Mouse (Mus musculus) kidney, embryonic 15.5 days (tissue): ENCODE results near the gene Fam83d. TPM values are rescaled to one million over a fixed set of nuclear protein-coding genes. Genes with fewer than 3 reads are reported as not detected.
A peak's percentile ranks its signal among the peaks of the same experiment; 100 is the strongest.

ENCODE experiments used
- ATAC-seq: fragments of 200-750 bp; cut with Nextera tagmentation; replicated peaks from 2 replicates; pipeline ENCODE4 v1.8.0; 2017; ENCODE audit warnings: moderate TSS enrichment; ENCODE audit not compliant: low FRiP score
- H3K27ac ChIP-seq: fragments of 300-500 bp; sonication (generic); 2 replicates; pipeline ENCODE4 v1.5.1; 2015; ENCODE audit warnings: mild to moderate bottlenecking, inconsistent platforms
- H3K27me3 ChIP-seq: fragments of 300-500 bp; sonication (generic); 2 replicates; pipeline ENCODE4 v1.6.1; 2015; ENCODE audit warnings: inconsistent platforms
- H3K36me3 ChIP-seq: fragments of 300-500 bp; sonication (generic); 2 replicates; pipeline ENCODE4 v1.6.1; 2015; ENCODE audit warnings: inconsistent platforms
- H3K4me1 ChIP-seq: fragments of 300-500 bp; sonication (generic); 2 replicates; pipeline ENCODE4 v1.6.1; 2015; ENCODE audit warnings: inconsistent platforms
- H3K4me2 ChIP-seq: fragments of 300-500 bp; sonication (generic); 2 replicates; pipeline ENCODE4 v1.6.1; 2015; ENCODE audit warnings: moderate library complexity, mild to moderate bottlenecking, inconsistent platforms
- H3K4me3 ChIP-seq: fragments of 300-500 bp; sonication (generic); replicated peaks from 2 replicates; pipeline ENCODE4 v1.5.1; 2015; ENCODE audit warnings: mild to moderate bottlenecking, inconsistent platforms
- H3K9ac ChIP-seq: fragments of 300-500 bp; sonication (generic); 2 replicates; pipeline ENCODE4 v1.6.1; 2015; ENCODE audit warnings: mild to moderate bottlenecking, inconsistent platforms
- H3K9me3 ChIP-seq: fragments of 300-500 bp; sonication (generic); replicated peaks from 2 replicates; pipeline ENCODE4 v1.6.1; 2016; ENCODE audit warnings: inconsistent platforms
- WGBS: fragments of 180-500 bp; shearing (Covaris S2); methylation state at CpG from one replicate; pipeline ENCODE4 v1.1.7; 2015; ENCODE audit warnings: mixed read lengths; 5-methylcytosine and 5-hydroxymethylcytosine counted together
- polyA plus RNA-seq: library from polyadenylated mRNA; unstranded; fragments of >200 nt; fragmentation: Nextera tagmentation; extraction: Ambion mirVana; gene quantifications from 2 replicates; pipeline ENCODE4 v1.2.1, GENCODE M21; 2015

Fam83d gene
- polyA plus RNA-seq: 50.7 and 51.8 TPM in 2 replicates

DNA sequence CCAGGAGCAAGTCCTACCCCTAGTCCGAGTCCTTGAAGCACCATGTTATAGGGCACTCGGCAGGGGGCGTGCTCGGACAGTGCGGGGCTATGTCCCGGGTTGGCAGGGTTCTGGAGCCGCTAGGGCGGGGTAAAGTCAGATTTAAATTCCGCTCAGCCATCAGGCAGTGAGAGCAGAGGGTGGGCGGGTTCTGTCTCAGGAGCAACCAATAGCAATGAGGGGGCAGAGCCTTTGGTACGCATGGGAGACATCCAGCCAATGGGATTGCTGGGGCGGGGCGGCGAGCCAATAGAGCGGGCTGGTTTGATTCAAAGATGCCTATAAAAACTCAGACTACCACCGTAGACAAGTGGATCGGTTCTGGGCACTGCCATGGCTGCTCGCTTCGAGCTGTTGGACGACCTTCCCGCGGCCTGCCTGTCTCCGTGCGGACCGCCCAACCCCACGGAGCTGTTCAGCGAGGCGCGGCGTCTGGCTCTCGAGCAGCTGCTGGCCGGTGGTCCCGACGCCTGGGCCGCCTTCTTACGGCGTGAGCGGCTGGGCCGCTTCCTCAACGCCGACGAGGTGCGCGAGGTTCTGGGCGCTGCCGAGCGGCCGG lies at the start of gene Fam83d:
Gene Fam83d (plus strand): TSS at position 352 of the 598 bp plus-strand sequence.
- peaks cover 51% of the 10 kb centered on the region for H3K4me1 ChIP-seq
- WGBS: under 1% methylated on average over 48 of the region's 48 CpGs

DNA sequence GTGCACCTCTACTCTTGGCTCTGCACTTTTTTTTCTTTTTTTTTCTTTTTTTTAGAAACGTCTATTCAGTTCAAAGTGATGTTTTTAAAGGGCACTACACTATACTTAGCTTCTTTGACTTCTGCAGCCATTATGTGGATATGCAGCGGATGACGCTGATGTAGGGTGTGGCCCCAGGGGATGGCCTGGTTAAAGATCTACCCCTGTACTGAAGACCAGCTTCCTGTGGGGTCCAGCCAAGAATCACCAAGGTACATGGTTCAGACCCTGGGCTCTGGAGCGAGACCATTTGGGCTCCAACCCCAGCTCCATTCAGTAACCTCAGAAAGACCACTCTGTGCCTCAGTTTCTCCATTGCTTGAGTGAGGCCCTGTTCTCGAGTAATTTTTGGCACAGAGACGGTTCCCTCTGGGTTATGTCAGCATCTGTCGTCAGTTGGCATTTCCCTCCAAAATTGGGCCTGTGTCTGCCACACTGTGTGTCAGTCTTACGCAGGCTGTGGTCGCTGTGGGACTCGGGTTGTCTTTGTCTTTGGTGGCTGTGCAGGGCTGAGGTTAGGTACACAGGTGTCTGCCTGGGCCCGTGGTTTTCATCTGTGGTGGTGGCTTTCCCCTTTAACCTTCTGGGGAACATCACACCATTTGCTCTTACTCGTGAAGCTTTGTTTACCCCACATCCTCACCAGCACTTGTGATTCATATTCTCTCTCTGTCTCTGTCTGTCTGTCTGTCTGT lies 48.9 kb upstream of the Fam83d start:
- 0 out of 2 replicates have a peak, but pooled peaks have one; percentile 19 for ATAC-seq
- Histone ChIP-seq H3K4me3 (no peak overlapping the region), H3K9ac (no peak overlapping the region), H3K4me1 (peaks cover 13% of the 10 kb centered on the region; the same call in 1 of the 2 replicates), H3K9me3 (no peaks in the 10 kb centered on the region), H3K36me3 (no peaks in the 10 kb centered on the region), H3K4me2 (no peak overlapping the region), H3K27ac (no peak overlapping the region), H3K27me3 (no peaks in the 10 kb centered on the region)
- WGBS: 81% methylated on average over 12 of the region's 12 CpGs

More for the DNA sequence above, at the start of gene Fam83d:
- Histone ChIP-seq H3K27ac (peak within 1 kb of the TSS; percentile 70), H3K4me2 (peak within 1 kb of the TSS; percentile 83), H3K36me3 (peaks cover 5% of the 10 kb centered on the region; the same call in 1 of the 2 replicates), H3K4me3 (peak within 1 kb of the TSS; percentile 62), H3K27me3 (no peaks in the 10 kb centered on the region), H3K9me3 (no peaks in the 10 kb centered on the region), H3K9ac (peak within 1 kb of the TSS; percentile 54)
- ATAC-seq: peak; percentile 98

DNA sequence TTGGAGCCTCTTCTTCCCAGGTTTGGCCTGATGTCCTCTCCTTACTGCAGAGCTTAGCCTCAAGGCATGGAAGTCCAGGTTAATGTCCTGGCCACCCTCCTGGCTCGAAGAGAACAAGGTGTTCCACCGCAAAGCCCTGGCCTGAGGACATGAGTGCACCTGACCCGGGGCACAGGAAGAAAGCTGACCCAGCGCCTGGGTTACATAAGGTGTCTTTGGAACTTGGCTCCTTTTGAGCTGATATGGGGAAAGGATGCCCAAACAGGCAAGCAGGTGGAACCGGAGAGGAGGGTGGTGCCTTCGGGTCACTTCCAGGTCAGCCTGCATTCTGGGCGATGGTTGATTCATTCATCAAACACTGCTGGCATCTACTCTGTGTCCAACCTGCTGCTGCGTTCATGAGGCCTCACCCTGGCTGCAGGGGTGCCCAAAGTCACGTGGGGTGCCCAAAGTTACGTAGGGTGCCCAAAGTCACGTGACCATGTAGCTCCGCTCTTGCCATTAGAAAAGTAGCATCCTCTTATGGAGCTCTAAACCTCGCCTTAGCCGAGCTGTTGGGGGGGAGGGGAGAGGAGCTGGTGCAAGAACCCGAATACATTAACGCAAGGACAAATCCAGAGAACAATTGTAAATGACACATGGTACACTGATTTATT lies 47.0 kb upstream of the Fam83d start:
- Histone ChIP-seq H3K4me1 (peaks cover 13% of the 10 kb centered on the region; the same call in 1 of the 2 replicates), H3K27me3 (no peaks in the 10 kb centered on the region), H3K4me2 (no peak overlapping the region), H3K4me3 (no peak overlapping the region), H3K27ac (no peak overlapping the region), H3K9ac (no peak overlapping the region), H3K9me3 (no peaks in the 10 kb centered on the region), H3K36me3 (no peaks in the 10 kb centered on the region)
- WGBS: 76% methylated on average over 16 of the region's 16 CpGs
- no peak for ATAC-seq

DNA sequence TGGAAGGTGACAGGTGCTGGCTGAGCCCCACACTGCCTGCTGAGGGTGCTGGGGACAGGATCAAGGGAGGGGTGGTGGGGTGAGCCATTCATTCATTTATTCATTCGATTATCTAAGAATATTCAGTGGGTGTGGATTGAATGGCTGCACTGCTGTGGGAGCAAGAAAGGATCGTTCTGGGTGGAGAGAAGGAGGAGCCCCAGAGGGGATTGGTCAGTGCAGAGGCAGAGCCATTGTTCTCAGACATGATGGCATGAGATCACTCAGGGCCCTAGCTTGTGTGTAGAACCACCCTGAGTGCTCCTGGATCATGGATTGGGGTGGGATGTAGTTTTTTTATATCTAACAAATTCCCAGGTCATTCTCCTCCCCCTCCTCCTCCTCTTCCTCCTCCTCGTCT lies 46.4 kb upstream of the Fam83d start:
- Histone ChIP-seq H3K27me3 (no peaks in the 10 kb centered on the region), H3K36me3 (no peaks in the 10 kb centered on the region), H3K4me3 (no peak overlapping the region), H3K9me3 (no peaks in the 10 kb centered on the region), H3K4me2 (no peak overlapping the region), H3K9ac (no peak overlapping the region), H3K27ac (peak overlapping the region; percentile 45; the same call in 1 of the 2 replicates), H3K4me1 (peaks cover 8% of the 10 kb centered on the region; the same call in 1 of the 2 replicates)
- WGBS: 64% methylated on average over 3 of the region's 3 CpGs
- ATAC-seq: no peak

DNA sequence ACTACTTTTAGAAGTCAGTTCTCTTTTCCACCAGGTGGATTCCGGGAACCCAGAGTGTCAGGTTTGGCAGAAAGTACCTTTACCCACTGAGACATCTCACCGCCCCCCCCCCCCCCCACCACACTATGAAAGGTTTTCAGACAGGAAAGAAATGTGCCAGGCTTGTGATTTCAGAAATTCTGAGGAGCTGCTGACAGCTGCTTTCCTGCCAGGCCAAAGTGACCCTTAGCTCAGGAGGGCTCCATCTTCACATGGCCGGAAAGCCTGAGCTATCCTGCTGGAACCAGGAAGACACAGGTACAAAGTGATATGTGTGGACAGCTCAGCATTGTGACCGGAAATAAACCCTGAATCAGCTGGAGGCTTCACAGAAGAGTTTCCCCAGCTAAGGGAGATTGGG lies 45.8 kb upstream of the Fam83d start:
- H3K4me1 ChIP-seq: peaks cover 8% of the 10 kb centered on the region; the same call in 1 of the 2 replicates
- H3K4me2 ChIP-seq: no peak overlapping the region
- no peaks in the 10 kb centered on the region for H3K9me3 ChIP-seq
- ATAC-seq: no peak
- H3K36me3 ChIP-seq: no peaks in the 10 kb centered on the region
- no peak overlapping the region for H3K4me3 ChIP-seq
- H3K27me3 ChIP-seq: no peaks in the 10 kb centered on the region
- no peak overlapping the region; the same call in 1 of the 2 replicates for H3K27ac ChIP-seq
- 67% methylated on average over 4 of the region's 4 CpGs for WGBS
- H3K9ac ChIP-seq: no peak overlapping the region

DNA sequence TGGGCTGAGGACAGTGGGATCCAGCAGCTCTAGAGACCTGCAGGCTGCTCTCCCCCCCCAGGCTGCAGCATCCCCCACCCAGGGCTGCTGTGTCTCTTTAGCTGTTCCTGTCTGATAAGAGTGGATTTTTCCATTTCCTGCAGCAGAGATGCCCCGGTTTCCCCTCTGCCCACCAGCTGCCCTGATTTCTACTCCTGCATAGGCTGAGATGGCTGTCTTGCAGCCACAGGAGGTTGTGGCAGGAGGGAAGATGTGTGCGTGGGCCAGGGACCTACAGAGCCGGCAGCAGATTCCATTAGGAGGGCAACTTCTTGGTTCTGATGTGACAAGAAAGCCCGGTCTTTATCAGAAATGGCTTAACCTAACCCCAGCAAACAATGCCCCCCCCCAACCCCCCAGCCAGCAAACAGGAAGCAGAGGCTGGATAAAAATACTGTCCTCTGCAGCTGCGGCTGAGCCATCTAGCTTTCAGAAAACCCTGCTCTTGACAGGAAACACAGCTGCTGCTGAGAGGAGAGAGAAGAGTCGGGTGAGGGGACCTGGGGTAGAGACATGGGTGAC lies 44.8 kb upstream of the Fam83d start:
- Histone ChIP-seq H3K27ac (peak overlapping the region; percentile 70), H3K9me3 (no peaks in the 10 kb centered on the region)
- WGBS: 50% methylated on average over 6 of the region's 6 CpGs

DNA sequence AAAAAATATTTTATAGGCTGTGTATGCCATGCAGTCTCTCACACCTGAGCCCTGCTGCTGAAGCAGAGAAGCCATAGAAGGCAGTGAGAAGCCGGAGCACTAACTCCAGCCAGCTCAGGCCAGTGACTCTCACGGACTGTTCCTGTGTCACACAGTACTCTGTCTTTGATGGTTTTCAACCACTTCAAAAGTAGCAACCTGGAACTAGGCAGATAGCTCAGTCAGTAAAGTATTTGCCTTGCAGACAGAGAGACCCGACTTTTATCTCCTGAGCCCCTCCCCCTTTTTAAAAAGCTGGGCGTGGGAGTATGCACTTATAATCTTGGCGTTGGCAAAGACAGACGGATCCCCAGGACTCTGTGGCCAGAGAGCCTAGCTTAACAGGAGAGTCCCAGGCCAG lies 44.1 kb upstream of the Fam83d start:
- Histone ChIP-seq H3K9ac (no peak overlapping the region), H3K27me3 (no peaks in the 10 kb centered on the region), H3K4me2 (no peak overlapping the region), H3K27ac (peak overlapping the region; percentile 70; the same call in 1 of the 2 replicates), H3K4me3 (no peak overlapping the region), H3K9me3 (no peaks in the 10 kb centered on the region), H3K36me3 (no peaks in the 10 kb centered on the region), H3K4me1 (peaks cover 8% of the 10 kb centered on the region; the same call in 1 of the 2 replicates)
- 30% methylated on average over 6 of the region's 6 CpGs for WGBS
- ATAC-seq: no peak

More for the DNA sequence above, 44.8 kb upstream of the Fam83d start:
- ATAC-seq: no peak
- Histone ChIP-seq H3K4me1 (peaks cover 8% of the 10 kb centered on the region; the same call in 1 of the 2 replicates), H3K27me3 (no peaks in the 10 kb centered on the region), H3K4me3 (no peak overlapping the region), H3K9ac (no peak overlapping the region), H3K4me2 (no peak overlapping the region), H3K36me3 (no peaks in the 10 kb centered on the region)

DNA sequence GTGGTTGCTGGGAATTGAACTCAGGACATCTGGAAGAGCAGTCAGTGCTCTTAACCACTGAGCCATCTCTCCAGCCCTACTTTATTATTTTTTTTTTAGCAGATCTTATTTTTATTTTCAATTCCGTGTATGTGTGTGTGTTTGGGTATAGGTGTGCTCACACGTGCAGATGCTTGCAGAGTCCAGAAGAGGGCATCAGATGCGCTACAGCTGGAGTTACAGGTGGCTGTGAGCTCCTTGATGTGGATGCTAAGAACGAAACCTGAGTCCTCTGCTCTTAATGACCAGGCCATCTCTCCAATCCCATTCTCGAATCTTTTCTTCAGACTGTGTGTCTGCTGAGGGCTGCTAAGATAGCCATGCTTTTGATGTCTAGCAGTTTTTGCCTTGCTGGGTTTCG lies 41.6 kb upstream of the Fam83d start:
- no peak for ATAC-seq

DNA sequence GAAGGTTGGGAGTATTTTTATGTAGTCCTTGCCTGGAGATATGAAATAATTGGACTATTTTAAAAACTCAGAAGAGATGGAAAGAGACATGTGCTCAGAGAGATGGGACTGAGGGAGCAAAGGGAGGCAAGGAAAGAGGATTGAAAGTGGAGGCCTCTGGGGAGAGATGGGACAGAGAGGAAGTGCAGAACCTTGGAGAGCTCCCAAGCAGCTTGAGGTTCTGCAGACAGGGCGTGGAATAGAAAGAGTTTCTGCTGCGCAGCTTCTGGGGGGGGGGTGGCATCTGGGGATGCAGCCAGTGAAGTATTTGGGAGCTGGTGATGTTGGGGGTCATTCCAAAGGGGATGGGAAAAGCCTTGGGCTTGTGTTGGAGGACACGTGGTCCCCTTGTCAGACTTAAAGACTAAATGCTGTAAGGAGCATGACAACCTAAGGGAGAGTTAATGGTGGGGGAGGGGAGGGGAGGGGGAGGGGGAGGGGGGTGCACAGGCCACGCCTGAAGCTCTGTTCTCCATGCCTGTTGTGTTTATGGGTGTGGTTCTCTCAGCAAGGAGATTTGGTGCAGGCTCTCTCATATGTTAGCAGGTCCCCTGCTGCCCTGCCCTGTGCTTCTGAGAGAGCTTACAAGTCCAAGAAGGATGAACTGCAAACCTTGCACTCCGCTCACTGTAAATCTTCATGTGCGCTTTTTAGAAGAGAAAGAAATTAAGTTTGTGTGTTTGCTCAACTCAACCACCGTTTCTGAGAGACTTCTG lies 39.7 kb upstream of the Fam83d start:
- H3K36me3 ChIP-seq: no peaks in the 10 kb centered on the region
- H3K4me3 ChIP-seq: no peak overlapping the region
- H3K9ac ChIP-seq: no peak overlapping the region
- peaks cover 14% of the 10 kb centered on the region; the same call in 1 of the 2 replicates for H3K4me1 ChIP-seq
- 41% methylated on average over 7 of the region's 7 CpGs for WGBS
- no peak overlapping the region for H3K4me2 ChIP-seq
- no peaks in the 10 kb centered on the region for H3K9me3 ChIP-seq
- no peak overlapping the region for H3K27ac ChIP-seq
- H3K27me3 ChIP-seq: no peaks in the 10 kb centered on the region
- no peak for ATAC-seq

More for the DNA sequence above, 41.6 kb upstream of the Fam83d start:
- no peaks in the 10 kb centered on the region for H3K36me3 ChIP-seq
- no peak overlapping the region for H3K4me3 ChIP-seq
- H3K27me3 ChIP-seq: no peaks in the 10 kb centered on the region
- WGBS: 69% methylated on average over 6 of the region's 6 CpGs
- no peak overlapping the region for H3K27ac ChIP-seq
- H3K9ac ChIP-seq: no peak overlapping the region
- H3K4me1 ChIP-seq: peaks cover 8% of the 10 kb centered on the region; the same call in 1 of the 2 replicates
- no peaks in the 10 kb centered on the region for H3K9me3 ChIP-seq
- no peak overlapping the region for H3K4me2 ChIP-seq

DNA sequence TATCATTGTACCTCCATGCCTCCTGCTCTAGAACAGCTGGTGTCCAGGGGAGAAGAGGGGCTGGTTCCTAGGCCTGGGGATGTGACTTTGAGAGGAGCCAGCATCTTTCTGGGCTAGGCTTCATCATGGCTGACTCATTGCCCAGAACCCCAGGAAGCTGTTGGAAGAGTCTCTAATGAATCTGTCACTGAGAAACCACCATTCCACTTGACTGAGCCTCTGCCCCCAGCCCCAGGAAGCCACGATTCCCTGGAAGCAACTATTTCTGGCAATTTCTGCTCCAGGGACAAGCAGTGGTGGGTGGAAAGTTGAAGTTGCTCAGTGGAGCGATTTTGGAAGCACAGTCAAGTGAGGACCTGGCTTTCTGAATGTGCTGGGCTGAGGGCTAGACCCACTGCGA lies 37.0 kb upstream of the Fam83d start:
- Histone ChIP-seq H3K9me3 (no peaks in the 10 kb centered on the region), H3K27me3 (no peaks in the 10 kb centered on the region), H3K4me3 (no peak overlapping the region), H3K9ac (no peak overlapping the region), H3K4me2 (no peak overlapping the region), H3K4me1 (peaks cover 25% of the 10 kb centered on the region), H3K27ac (no peak overlapping the region), H3K36me3 (no peaks in the 10 kb centered on the region)
- no peak for ATAC-seq
- 56% methylated on average over 3 of the region's 3 CpGs for WGBS

DNA sequence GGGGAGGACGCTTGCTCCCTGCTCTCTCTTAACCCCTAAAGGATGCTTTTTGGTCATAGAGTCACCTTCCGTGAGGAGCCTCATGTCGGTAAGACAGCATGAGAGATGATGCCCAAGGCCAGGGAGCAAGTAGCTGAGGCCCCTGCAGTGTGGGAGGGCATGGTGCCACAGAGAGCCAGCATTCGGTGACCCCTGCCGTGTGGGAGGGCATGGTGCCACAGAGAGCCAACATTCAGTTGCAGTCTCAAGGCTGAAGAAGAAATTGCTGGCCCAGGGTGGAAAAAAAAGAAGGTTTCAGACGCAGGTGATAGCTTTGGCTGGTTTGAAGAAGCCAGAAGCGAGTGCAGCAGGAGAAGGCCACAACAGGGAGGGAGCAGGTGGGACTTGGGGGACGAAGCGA lies 35.4 kb upstream of the Fam83d start:
- H3K9me3 ChIP-seq: no peaks in the 10 kb centered on the region
- H3K27ac ChIP-seq: no peak overlapping the region
- H3K4me3 ChIP-seq: no peak overlapping the region
- no peak overlapping the region for H3K9ac ChIP-seq
- H3K4me2 ChIP-seq: no peak overlapping the region
- WGBS: 58% methylated on average over 9 of the region's 9 CpGs
- peaks cover 25% of the 10 kb centered on the region for H3K4me1 ChIP-seq
- H3K27me3 ChIP-seq: no peaks in the 10 kb centered on the region
- H3K36me3 ChIP-seq: no peaks in the 10 kb centered on the region
- ATAC-seq: no peak
